Mouse (Mus musculus) left cerebral cortex, adult 18-20 months (tissue): ENCODE measurements at regions not wholly inside any gene's neighbourhood (a gene's known extent, or its start where the extent isn't known, plus 50 kb on each side); places are given as distances from the start of the nearest gene placed in this dataset.
"Not testable (repeated sequence)": the region's sequence is repeated elsewhere in the genome, so short reads cannot be mapped to it uniquely, and the experiment has no call there.

ENCODE experiments used
- DNase-seq, 2 experiments: peaks; one replicate each; pipeline ENCODE4 v3.0.0; 2021 to 2022; ENCODE audit warnings: low spot score in 2 of 2, mixed read lengths in 1 of 2

- DNase-seq, result no peak
Measured at GRCm38 (mm10) chr1:157048996-157049395, 59.5 kb downstream of the Tex35 start.

GRCm38 (mm10) chr1:157048201-157048923, 60.1 kb downstream of the Tex35 start:
- no peak for DNase-seq

GRCm38 (mm10) chr1:157047751-157048200, 60.7 kb downstream of the Tex35 start:
- no peak for DNase-seq

- DNase-seq, result no peak
Measured at GRCm38 (mm10) chr1:157046760-157047182, 61.7 kb downstream of the Tex35 start.

GRCm38 (mm10) chr1:157039836-157040196, 68.7 kb downstream of the Tex35 start:
- no peak for DNase-seq

- peak; percentile 38 to 45 for DNase-seq
Measured at GRCm38 (mm10) chr1:157039016-157039835, 69.3 kb downstream of the Tex35 start.

- no peak for DNase-seq
Measured at GRCm38 (mm10) chr1:157038111-157039008, 70.1 kb downstream of the Tex35 start.

GRCm38 (mm10) chr1:157037246-157037991, 71.1 kb downstream of the Tex35 start:
- no peak for DNase-seq

GRCm38 (mm10) chr1:157036779-157037178, 71.7 kb downstream of the Tex35 start:
- DNase-seq, result no peak

- not testable (repeated sequence) for DNase-seq
Measured at GRCm38 (mm10) chr1:157035221-157035620, 73.3 kb downstream of the Tex35 start.

GRCm38 (mm10) chr1:157028682-157029081, 79.8 kb downstream of the Tex35 start:
- DNase-seq, result no peak

GRCm38 (mm10) chr1:157027681-157028080, 80.8 kb downstream of the Tex35 start:
- DNase-seq, result no peak

GRCm38 (mm10) chr1:157023462-157023861, 84.0 kb upstream of the Ralgps2 start:
- DNase-seq, result no peak

- DNase-seq, result no peak
Measured at GRCm38 (mm10) chr1:157022456-157023435, 83.3 kb upstream of the Ralgps2 start.

GRCm38 (mm10) chr1:157019892-157020291, 80.5 kb upstream of the Ralgps2 start:
- peak; percentile 30 to 57 for DNase-seq

GRCm38 (mm10) chr1:157018726-157019125, 79.3 kb upstream of the Ralgps2 start:
- DNase-seq, result no peak

GRCm38 (mm10) chr1:157017198-157017994, 78.0 kb upstream of the Ralgps2 start:
- no peak for DNase-seq

GRCm38 (mm10) chr1:157016625-157017024, 77.2 kb upstream of the Ralgps2 start:
- DNase-seq, result no peak
